Mouse (Mus musculus) forelimb bud, embryonic 11.5 days (tissue): Measurements from ENCODE around the gene Asb3.
"Not testable (repeated sequence)": the region's sequence is repeated elsewhere in the genome, so short reads cannot be mapped to it uniquely, and the experiment has no call there.

Source experiments
- DNase-seq: peaks from one replicate; pipeline ENCODE4 v3.0.0-alpha.2; 2012; ENCODE audit warnings: low read depth, low spot score

Gene Asb3

GRCm38 (mm10) chr11:31000028-31000427 is 114.8 kb downstream of the Asb3 start:
- DNase-seq = no peak

GRCm38 (mm10) chr11:31001169-31001908 is 116.1 kb downstream of the Asb3 start:
- DNase-seq = no peak

- not testable (repeated sequence) for DNase-seq
These were observed 124.5 kb downstream of the Asb3 start for GRCm38 (mm10) chr11:31009668-31010067.

GRCm38 (mm10) chr11:31017466-31017865 is 132.2 kb downstream of the Asb3 start:
- DNase-seq = not testable (repeated sequence)

- no peak for DNase-seq
These were observed 149.7 kb downstream of the Asb3 start for GRCm38 (mm10) chr11:31034958-31035357.

- DNase-seq = no peak
These were observed 204.8 kb downstream of the Asb3 start for GRCm38 (mm10) chr11:31089973-31090372.

- no peak for DNase-seq
These were observed 205.3 kb downstream of the Asb3 start for GRCm38 (mm10) chr11:31090478-31090978.

- DNase-seq = not testable (repeated sequence)
These were observed 214.3 kb downstream of the Asb3 start for GRCm38 (mm10) chr11:31099519-31099918.

- DNase-seq = no peak
These were observed 217.0 kb downstream of the Asb3 start for GRCm38 (mm10) chr11:31102188-31102587.

- no peak for DNase-seq
These were observed 220.1 kb downstream of the Asb3 start for GRCm38 (mm10) chr11:31105364-31105763.

- not testable (repeated sequence) for DNase-seq
These were observed 241.7 kb downstream of the Asb3 start for GRCm38 (mm10) chr11:31126964-31127363.

- DNase-seq = not testable (repeated sequence)
These were observed 248.5 kb downstream of the Asb3 start for GRCm38 (mm10) chr11:31133726-31134125.

GRCm38 (mm10) chr11:31134824-31135223 is 249.6 kb downstream of the Asb3 start:
- not testable (repeated sequence) for DNase-seq

- not testable (repeated sequence) for DNase-seq
These were observed 253.2 kb downstream of the Asb3 start for GRCm38 (mm10) chr11:31138394-31138793.
